Mouse (Mus musculus) MN1 (cell line): ENCODE measurements around the gene Galnt10.

Experiments
- DNase-seq: peaks from one replicate; pipeline ENCODE4 v3.0.0-alpha.2; 2016; ENCODE audit warnings: low spot score

Galnt10 gene

DNA sequence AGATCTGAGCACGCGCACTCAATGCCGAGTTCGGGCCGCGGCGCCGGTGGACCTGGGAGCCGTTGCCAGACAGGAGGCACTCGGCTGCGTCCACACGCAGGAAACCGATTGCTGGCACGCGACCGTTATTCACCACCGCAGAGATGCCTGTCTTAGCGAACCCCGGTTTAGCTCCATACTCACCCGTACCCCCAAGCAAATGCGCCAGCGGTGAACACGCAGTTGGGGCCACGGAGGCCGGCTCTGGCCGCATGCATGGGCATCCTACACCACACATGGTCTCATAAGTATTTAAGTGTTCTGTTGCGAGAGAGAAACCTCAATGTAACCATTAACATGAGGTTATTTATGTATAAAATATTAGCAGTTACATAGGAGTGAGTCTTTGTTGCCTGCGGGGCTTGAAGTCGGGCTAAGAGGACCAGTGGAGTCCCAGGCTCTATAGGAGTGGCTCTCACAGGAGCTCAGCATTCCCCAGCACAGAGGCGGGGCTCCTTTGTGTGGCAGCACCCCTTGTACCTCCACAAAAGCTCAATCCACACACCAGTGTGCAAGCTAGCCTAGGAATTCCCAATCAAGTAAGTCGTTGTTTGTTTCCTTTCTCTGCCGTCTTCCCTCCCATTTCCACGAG is 182.8 kb downstream of the Galnt10 start:
- no peak for DNase-seq

DNA sequence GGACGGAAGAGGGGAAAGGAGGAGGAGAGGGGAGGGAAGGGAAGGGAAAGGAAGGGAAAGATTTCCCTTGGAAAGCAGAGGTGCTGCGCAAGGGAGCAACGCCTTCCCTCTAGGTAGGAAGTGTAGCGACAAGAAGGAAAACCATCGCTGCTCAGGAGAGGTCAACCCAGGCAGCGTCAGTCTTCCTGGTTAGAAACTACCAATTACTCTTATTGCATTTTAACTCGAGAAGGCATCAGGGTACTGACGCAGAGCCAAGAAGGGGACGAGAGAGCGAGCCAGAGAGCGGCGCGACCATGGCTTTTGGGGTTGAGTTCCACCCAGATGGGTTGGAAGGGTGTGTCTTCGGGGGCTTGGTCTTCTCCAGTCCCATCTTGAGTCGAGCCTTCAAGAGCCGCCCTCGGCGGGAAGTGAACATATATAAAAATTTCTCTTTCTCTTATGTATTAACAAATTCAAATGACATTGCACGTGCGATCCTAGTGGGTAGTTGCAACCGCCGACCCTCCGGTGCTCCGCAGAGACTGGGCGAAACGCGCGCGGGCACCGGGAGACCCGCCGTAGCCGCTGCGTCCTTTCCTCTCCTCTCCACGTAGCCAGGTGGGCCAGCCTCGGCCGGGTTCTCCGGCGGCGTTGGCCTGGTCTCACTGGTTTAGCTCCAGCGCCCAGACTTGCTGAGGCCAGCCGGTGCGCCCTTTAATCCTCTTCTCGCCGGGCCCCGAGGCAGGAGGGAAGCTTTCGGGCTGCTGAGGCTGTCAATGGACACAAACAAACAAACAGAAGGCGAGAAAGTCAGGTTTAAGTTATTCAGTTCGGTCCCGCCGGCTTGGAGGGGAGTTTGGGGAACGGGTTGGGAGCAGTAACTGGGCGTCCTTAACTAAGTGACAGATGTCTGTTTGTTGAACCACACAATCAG is 184.0 kb downstream of the Galnt10 start:
- DNase-seq, result no peak

DNA sequence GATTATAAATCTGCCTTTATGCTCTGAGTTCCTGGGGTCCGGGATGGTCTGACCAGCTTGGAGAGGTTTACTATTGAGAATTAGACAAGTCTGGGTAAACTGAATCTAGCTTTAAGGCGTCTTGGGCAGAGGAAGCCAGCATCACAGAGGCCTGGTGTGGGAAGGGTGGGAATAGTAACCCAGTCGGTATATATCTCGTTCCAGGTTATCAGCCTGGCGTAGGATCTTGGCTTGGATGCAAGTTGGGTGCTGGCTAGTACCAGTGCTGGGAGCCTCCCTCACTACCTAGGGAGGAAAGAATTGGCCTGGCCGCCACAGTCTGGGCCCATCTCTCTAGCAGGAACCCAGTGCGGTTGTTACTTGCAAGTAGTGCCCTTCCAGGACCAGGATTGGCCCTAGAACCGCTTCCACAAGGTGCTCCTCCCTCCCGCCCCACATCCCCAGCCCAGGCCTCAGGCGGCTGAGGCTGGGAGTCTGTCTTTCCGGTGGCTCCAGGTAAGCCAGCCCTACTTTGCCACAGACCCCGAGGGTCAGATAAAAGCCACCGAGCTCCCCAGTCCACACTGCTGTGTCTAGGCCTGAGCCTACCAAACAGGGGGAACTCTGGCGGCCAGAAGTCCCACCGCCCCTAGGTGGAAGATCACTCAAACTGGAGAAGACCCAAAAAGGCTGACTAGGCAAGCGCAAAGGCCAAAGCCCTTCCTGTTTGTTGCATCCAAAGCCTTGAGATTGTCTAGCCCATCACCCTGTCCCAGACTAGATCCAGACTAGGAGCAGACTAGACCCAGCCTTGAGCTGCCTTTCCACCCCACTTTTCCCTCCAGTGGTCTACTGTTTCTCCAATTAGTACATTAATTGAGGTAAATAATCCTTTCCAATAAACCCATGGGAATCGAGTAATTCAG is 184.9 kb downstream of the Galnt10 start:
- no peak for DNase-seq

DNA sequence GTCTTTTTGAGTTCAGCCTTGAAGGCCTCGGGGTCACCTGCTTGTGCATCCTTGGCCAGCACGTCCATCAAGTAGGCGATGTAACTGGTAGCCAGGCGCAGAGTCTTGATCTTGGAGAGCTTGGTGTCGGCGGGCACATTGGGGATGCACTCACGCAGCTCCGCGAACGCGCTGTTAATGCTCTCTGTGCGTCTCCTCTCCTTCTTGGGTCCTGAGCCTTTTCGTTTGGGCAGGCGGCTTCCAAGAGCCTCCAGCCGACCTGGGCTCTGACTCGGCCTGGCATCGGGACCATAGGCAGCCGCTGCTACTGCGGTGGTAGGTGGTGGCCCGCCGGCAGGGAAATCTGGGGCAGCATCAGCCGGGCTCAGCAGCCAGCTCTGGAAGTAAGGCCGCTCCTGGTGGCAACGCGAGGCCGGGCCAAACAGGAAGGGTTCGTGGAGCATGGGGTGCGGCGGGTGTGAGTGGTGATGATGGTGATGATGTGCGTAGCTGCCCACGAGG is 186.1 kb downstream of the Galnt10 start:
- DNase-seq, result no peak

DNA sequence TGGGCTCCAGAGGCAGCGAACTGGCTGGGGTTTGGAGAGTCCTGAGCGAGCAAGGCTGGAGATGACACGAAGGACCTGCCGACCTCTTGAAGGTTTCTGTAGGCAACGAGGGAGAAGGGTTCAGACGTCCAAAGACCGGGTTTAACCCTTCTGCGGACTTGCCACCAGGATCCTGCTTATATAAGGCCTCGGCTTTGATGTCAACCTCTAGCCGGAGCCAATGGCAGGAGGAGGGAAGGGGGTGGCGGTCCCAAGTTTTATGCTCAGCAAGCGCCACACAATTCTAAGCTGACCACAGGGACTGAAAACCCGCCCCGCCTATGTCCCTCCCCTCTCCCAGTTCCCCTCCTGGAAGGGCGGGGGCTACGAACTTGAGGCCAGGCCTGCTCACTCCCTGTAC is 186.6 kb downstream of the Galnt10 start:
- no peak for DNase-seq

DNA sequence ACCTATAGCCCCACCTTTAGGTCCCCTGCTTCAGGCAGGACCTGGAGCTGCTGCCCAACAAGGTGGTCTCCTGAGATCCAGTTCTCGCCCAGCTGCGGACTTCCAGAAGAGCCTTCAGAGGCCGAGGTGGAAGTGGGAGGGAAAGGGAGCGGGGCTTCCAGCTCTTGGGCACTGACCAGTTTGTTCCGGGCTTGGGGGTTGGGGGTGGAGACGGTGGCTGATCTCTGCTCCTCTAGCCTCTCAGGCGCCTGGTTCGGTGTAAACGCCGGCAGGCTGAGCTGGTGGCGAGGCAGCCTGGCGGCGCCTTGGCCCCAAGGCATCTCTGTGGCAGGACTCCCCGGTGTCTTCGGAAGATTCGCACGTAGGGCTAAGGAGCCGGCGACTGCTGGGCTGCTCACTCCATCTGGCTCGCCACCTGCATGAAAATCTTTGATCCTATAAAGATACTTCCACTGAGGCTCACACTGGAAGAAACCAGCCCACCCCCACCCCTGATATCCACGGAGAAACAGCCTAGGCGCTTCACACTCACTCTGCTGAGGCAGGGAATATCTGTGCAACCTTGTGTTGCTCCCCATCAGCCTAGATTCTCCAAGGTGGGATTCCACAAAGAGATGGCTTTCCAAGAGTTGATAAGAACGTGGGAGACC is 187.4 kb downstream of the Galnt10 start, which contains the start of gene Hand1:
Gene Hand1 (minus strand): TSS at position 267 of the 650 bp plus-strand sequence.
- no peak for DNase-seq

DNA sequence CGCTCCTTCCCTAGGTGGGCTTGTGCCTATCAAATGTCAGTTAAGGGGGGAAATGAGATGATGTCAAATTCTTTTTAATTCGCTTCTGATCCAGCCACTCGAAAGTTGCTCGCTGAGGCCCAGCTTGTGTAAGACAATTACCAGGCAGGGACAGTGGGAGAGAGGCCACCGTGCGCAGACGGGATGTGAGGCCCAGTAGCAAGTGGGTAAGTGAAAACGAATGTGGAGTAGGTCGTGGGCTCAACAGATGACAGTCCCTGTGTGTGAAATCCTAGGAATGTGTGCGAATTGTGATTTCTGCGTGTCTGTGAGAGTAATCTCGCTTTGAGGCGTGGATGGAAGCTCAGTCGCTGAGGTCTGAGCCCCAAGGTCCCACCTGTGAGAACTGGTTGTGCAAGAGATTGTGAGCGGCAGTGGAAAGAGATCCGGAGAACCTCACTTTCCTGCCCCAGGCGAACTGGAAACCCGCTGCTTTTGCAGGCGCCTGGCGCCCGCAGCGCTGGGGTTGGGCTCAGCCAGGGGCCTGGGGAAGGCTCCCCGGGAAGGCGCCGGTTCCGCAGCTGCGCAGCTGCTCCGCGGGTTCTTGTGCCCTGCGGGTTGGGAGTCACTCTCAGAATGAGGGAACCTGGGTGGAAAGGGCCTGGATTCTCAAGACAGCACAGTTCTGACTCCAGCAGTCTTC is 188.2 kb downstream of the Galnt10 start:
- no peak for DNase-seq

DNA sequence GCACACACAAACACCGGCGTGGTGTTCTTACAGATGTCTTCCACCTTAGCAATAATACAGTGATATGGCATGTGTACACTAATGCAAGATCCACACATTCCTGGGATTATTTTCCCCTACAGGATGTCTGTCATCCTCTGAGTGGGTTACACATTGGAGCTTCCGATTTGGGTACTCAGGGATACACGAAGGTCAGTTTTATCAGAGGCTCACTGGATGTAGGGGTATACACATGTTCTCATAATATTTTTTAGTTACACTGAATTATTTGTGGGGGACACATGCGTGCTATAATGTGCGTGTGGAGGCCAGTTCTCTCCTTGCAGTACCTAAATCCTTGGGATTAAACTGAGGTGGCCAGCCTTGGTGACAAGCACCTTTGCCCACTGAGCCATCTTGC is 188.8 kb downstream of the Galnt10 start:
- no peak for DNase-seq

DNA sequence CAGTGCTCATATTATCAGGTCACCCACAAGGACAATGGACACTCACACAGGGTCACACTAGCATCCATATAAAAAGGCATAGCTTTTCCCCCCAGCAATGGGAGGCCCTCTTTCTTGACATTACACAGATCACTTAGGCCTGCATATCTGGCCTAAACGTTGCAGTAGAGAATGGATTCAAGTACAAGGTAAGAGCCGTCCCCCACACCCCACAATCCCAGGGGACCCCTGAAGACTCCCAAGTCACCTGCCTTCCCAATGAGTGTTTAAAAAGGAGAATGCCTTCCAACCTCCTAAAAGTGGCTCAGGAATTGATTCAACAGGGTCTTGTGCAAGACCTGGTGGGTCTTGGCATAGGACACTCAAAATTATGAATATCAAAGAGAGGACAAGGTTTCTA is 190.1 kb downstream of the Galnt10 start:
- no peak for DNase-seq

DNA sequence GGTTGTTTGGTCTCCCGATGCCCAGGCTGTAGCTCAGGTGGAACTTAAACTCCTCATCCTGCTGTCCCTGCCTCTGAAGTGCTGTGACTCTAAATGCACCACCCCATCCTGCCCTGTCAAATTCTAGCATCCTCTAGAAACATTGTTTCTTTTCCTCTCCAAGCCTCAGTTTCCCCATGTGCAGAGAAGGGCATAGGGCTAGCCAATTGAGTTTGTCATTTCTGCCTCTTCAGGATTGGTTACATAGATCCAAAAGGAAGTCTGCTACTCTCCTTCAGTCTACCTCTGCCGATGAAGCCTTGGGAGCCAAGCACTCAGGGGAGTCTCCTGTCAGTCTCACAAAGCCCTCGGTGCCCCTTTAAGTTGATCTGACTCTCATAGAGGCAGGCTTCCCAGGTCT is 190.7 kb downstream of the Galnt10 start:
- DNase-seq, result no peak

DNA sequence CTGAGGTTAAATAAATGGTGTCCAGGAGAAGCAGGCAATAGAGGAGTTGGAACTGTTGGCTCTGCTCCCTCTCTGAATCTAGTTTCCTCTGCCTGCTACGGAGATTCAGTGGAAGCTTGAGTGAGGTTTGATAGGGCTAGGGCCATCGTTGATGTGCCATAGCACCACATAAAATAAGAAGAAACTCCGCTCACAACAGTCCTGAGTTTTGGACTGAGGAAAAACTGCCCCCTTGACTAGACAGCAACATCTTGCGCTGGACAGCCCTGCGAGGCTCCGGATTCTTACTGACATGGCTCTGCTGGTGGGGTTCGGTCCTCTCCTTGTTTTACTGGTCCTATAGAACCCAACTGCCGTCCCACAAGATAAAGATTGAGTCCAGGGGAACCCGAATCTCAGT is 191.2 kb downstream of the Galnt10 start:
- DNase-seq, result no peak
